Mouse (Mus musculus): ENCODE measurements around the gene Phf14. TPM values are rescaled to one million over a fixed set of nuclear protein-coding genes. Genes with fewer than 3 reads are reported as not detected.

Phf14 gene
- polyA plus RNA-seq, 1 experiment, result 95.1 TPM

DNA sequence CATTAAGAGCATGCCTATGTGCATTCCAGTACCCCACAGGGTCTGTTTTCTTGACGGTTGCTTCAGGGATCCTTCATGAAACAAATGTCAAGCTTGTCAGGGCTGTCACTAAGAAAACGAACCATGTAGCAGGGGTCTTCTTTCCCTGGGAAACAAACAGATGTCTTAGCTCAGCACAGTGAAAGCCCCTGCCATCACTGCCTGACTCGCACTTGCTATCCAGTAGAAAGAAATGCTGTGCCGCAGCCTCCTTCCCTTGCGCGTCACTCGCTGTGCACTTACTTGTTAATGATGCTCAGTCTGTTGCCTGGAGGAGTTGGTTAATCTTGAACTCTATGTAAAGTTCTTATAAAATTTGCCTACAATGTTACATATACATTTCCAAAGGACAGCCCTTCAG is 169.7 kb downstream of the Phf14 start:
- 79% methylated on average over 7 of the region's 7 CpGs for WGBS
- H3K4me3 ChIP-seq (ENCODE audit: insufficient read depth, low read depth, low read length), result no peak overlapping the region
- H3K27ac ChIP-seq (ENCODE audit: insufficient read depth, low read depth, low read length), result no peak overlapping the region
- H3K4me1 ChIP-seq (ENCODE audit: control insufficient read depth, insufficient read depth, low read length), result no peaks in the 10 kb centered on the region
- TF ChIP-seq POLR2A (IDR thresholded peaks at IDR 0.05; ENCODE audit: insufficient read depth, low read depth, low read length) (no peak), CTCF (IDR thresholded peaks at IDR 0.05; ENCODE audit: insufficient read depth, low read depth, low read length) (no peak)

DNA sequence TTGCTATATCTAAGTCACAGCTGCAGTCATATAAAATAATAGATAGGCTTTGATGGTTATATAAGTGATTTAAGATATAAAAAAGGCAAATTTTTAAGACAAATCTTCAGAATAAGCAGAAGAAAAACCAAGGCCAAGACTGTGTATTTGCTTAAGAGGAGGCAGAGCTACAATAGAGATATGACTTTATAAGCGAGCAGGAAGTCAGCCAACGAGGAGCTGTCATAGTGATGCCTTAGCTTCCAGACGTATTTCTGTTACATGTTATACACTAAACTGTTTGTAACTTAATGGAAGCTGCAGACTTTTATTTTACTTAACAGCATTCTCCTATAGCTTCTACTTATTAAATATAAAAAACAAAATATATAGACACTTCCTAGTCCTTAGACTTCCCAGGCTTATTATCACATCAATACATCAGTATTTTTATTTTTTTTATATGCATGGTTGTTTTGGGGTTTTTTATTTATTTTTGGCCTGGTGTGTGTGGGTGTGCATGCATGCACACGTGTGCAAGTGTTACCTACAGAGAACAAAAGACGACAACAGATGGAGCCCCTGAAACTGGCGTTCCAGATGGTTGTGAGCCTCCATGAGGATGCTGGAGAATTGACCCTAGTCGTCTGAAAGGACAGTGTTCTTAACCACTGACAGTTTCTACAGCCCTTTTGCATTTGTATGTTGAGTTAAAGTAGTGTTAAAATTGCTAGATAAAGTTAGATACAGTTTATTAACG is 170.4 kb downstream of the Phf14 start:
- Histone ChIP-seq H3K4me1 (ENCODE audit: control insufficient read depth, insufficient read depth, low read length) (no peaks in the 10 kb centered on the region), H3K27ac (ENCODE audit: insufficient read depth, low read depth, low read length) (no peak overlapping the region), H3K4me3 (ENCODE audit: insufficient read depth, low read depth, low read length) (no peak overlapping the region)
- no peak for TF ChIP-seq POLR2A (IDR thresholded peaks at IDR 0.05; ENCODE audit: insufficient read depth, low read depth, low read length)
- no peak for TF ChIP-seq CTCF (IDR thresholded peaks at IDR 0.05; ENCODE audit: insufficient read depth, low read depth, low read length)
- WGBS, result 84% methylated on average over 8 of the region's 8 CpGs

DNA sequence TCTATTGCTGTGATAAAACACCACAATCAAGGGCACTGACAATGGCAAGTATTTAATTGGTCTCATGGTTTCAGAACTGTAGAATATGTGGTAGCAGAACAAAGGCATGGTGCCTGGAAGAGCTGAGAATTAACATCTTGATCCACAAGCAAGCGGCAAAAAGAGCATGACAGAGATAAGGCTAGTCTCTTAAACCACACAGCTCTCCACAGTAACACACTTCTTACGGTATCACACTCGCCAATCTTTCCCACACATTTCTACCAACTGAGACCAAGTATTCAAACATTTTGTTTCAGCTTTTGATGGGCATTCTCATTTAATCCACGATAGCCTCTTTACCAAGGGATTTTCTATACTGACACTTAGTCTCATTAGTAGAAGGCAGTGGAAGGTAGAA is 171.7 kb downstream of the Phf14 start:
- TF ChIP-seq CTCF (IDR thresholded peaks at IDR 0.05; ENCODE audit: insufficient read depth, low read depth, low read length) (no peak), POLR2A (IDR thresholded peaks at IDR 0.05; ENCODE audit: insufficient read depth, low read depth, low read length) (no peak)
- no peaks in the 10 kb centered on the region for H3K4me1 ChIP-seq (ENCODE audit: control insufficient read depth, insufficient read depth, low read length)
- no peak overlapping the region for H3K27ac ChIP-seq (ENCODE audit: insufficient read depth, low read depth, low read length)
- WGBS, result 93% methylated on average over 4 of the region's 4 CpGs
- no peak overlapping the region for H3K4me3 ChIP-seq (ENCODE audit: insufficient read depth, low read depth, low read length)

DNA sequence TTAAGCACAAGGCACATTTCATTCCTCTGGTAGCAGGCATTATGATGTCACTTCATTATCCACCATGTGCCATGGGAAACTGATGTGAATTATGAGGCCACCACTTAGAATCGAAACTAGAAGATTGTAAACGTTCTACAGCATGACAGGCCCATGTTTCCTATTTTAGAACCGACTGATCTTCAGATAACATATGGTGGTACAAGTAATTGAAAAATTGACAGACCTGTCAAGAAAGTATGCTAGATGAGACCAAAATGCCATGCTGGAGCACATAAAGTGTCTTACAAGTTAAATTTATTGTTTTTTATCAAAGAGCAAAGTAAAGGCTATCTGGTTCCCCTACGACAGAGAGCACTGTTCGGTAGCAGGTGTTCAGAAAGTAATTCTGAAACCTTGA is 172.8 kb downstream of the Phf14 start:
- Histone ChIP-seq H3K4me3 (ENCODE audit: insufficient read depth, low read depth, low read length) (no peak overlapping the region), H3K4me1 (ENCODE audit: control insufficient read depth, insufficient read depth, low read length) (no peaks in the 10 kb centered on the region), H3K27ac (ENCODE audit: insufficient read depth, low read depth, low read length) (no peak overlapping the region)
- TF ChIP-seq POLR2A (IDR thresholded peaks at IDR 0.05; ENCODE audit: insufficient read depth, low read depth, low read length) (no peak), CTCF (IDR thresholded peaks at IDR 0.05; ENCODE audit: insufficient read depth, low read depth, low read length) (no peak)
- 87% methylated on average over 5 of the region's 5 CpGs for WGBS

DNA sequence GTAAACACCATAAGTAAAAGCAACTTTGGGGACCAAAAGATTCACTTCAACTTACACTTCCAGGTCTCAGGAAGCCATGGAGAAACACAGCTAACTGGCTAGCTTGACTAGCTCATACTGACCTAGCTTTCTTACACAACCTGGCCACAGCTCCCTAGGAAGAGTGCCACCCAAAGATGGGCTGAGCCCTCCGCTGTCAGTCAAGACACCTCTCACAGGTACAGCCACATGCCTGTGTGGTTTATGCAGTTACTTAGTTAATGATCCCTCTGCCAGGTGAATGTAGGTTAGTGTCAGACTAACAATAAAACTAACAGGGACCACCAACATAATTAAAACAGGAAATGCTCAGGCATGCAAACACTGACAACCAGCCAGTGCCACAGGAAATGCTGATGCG is 174.1 kb downstream of the Phf14 start:
- Histone ChIP-seq H3K4me1 (ENCODE audit: control insufficient read depth, insufficient read depth, low read length) (no peaks in the 10 kb centered on the region), H3K27ac (ENCODE audit: insufficient read depth, low read depth, low read length) (no peak overlapping the region), H3K4me3 (ENCODE audit: insufficient read depth, low read depth, low read length) (no peak overlapping the region)
- 95% methylated on average over 2 of the region's 2 CpGs for WGBS
- no peak for TF ChIP-seq CTCF (IDR thresholded peaks at IDR 0.05; ENCODE audit: insufficient read depth, low read depth, low read length)
- TF ChIP-seq POLR2A (IDR thresholded peaks at IDR 0.05; ENCODE audit: insufficient read depth, low read depth, low read length), result no peak

DNA sequence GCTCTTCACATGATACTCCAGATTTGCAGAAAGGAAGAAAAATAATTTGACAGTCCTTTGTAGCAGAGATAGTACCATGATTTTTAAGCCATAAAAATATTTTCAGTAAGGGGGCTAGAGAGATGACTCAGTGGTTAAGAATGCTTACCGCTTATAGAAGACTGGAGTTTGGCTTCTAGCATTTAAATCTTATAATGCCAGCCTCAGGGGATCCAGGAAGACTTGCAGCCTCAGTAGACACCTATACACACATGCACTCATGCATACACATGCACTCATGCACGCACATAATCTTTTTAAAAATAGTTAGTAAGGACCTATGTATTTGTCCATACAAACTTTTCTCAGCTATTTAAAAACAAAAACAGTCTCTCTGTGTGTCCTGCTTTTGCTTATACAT is 174.5 kb downstream of the Phf14 start:
- no peak overlapping the region for H3K27ac ChIP-seq (ENCODE audit: insufficient read depth, low read depth, low read length)
- WGBS, result 85% methylated on average over 2 of the region's 2 CpGs
- H3K4me1 ChIP-seq (ENCODE audit: control insufficient read depth, insufficient read depth, low read length), result no peaks in the 10 kb centered on the region
- H3K4me3 ChIP-seq (ENCODE audit: insufficient read depth, low read depth, low read length), result no peak overlapping the region
- TF ChIP-seq CTCF (IDR thresholded peaks at IDR 0.05; ENCODE audit: insufficient read depth, low read depth, low read length), result no peak
- no peak for TF ChIP-seq POLR2A (IDR thresholded peaks at IDR 0.05; ENCODE audit: insufficient read depth, low read depth, low read length)

DNA sequence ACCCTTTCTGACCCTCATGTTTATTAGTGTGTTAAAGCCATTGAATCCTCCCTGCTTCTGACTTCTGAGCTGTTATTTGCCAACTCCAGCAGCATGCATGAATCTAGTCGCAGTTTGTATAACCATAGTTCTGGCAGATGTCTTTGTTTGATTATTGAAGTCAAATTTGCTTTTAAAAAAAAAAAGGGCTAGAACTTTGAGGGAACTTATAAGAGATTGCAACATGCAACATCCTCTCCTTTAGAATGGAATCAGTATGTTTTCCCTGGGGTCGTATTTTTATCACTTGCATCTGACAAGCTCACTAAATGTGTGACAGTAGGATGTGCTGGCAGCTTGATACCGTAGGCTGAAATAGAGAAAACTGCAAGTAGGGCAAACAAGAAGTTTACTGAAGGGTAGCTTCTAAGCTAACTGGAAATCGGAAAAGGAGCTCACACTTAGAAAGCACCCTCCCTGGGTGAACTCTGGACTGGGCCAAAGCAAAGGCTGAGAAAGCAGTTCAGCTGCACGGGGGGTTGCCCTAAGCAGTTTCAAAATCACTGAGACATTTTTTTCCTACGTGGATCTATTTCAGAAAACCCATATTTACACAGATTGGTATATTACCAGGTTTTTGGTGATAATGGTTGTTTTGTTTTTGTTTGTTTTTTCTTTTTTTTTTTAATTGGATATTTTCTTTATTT is 175.1 kb downstream of the Phf14 start:
- Histone ChIP-seq H3K4me3 (ENCODE audit: insufficient read depth, low read depth, low read length) (no peak overlapping the region), H3K27ac (ENCODE audit: insufficient read depth, low read depth, low read length) (no peak overlapping the region), H3K4me1 (ENCODE audit: control insufficient read depth, insufficient read depth, low read length) (no peaks in the 10 kb centered on the region)
- WGBS, result 70% methylated on average over 6 of the region's 6 CpGs
- TF ChIP-seq CTCF (IDR thresholded peaks at IDR 0.05; ENCODE audit: insufficient read depth, low read depth, low read length) (no peak), POLR2A (IDR thresholded peaks at IDR 0.05; ENCODE audit: insufficient read depth, low read depth, low read length) (no peak)

DNA sequence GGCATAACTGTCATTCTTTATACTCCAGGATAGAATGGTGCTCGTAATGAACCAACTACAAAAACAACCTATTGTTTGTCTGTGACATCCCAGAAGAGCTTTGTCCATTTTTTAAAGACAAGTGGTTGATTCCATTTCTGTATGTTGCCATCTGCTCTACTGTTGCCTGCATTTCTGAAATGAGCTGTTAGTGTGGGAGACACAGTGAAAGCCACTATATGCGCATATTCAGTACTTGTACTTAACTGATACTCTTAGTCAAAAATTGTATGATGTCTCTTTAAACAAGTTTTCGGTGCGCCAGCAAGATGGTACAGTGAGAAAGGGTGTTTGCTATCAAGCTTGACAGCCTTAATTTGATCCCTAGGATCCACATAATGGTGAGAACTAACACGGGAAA is 177.1 kb downstream of the Phf14 start:
- H3K4me1 ChIP-seq (ENCODE audit: control insufficient read depth, insufficient read depth, low read length), result no peaks in the 10 kb centered on the region
- WGBS, result 90% methylated on average over 5 of the region's 5 CpGs
- no peak overlapping the region for H3K27ac ChIP-seq (ENCODE audit: insufficient read depth, low read depth, low read length)
- TF ChIP-seq POLR2A (IDR thresholded peaks at IDR 0.05; ENCODE audit: insufficient read depth, low read depth, low read length) (no peak), CTCF (IDR thresholded peaks at IDR 0.05; ENCODE audit: insufficient read depth, low read depth, low read length) (no peak)
- H3K4me3 ChIP-seq (ENCODE audit: insufficient read depth, low read depth, low read length), result no peak overlapping the region

DNA sequence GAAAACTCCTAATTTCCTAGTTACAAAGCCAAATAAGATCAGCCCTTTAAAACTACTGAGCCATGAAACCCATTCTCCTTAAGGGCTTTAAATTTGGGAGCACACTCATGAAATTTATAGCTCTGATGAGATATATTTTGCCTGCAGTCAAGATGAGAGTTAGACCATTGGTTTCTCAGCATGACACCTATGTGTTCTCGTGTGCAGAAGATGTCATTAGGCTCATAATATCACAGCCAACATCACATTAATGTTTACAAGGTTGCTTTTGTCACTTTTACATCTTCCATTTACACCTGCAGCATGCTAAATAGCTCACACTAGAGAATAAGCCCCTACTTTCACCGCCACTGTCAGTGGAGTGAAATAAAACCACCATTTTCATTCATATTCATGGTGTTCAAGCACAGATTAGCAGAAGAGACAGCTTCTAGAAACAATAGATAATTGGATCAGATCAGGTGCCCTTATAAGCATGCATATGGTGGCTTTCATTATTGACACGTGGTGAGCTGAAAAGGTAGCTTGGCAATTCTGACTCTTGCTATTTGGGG is 181.9 kb downstream of the Phf14 start:
- 46% methylated on average over 3 of the region's 3 CpGs for WGBS
- H3K27ac ChIP-seq (ENCODE audit: insufficient read depth, low read depth, low read length), result no peak overlapping the region
- no peak overlapping the region for H3K4me3 ChIP-seq (ENCODE audit: insufficient read depth, low read depth, low read length)
- H3K4me1 ChIP-seq (ENCODE audit: control insufficient read depth, insufficient read depth, low read length), result no peaks in the 10 kb centered on the region
- no peak for TF ChIP-seq CTCF (IDR thresholded peaks at IDR 0.05; ENCODE audit: insufficient read depth, low read depth, low read length)
- TF ChIP-seq POLR2A (IDR thresholded peaks at IDR 0.05; ENCODE audit: insufficient read depth, low read depth, low read length), result no peak
